ENCODE assay signal across 27 mouse cellular contexts in the genomic region with DNA sequence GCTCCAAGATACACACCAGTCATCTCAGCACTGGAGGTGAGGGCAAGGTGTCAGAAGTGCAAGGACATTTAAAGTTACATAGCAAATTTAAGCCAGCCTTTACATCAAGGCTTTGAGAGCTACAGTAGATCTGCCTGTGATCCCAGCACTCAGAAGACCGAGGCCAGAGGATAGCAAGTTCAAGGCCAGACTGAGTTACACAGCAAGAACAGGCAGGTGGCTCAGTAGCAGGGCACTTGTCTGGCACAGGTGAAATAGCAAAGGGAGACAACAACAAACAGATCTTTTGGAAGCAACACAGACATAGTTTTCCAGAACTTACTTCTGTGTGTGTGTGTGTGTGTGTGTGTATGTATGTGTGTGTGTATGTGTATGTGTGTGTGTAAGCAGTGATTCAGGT. TPM values are rescaled to one million over a fixed set of nuclear protein-coding genes. Genes with fewer than 3 reads are reported as not detected.
DNase-seq lines count a peak whose midpoint lies in the region; ATAC-seq and TF ChIP-seq lines count a peak whose summit lies in the region.
"Had no signal": no experiment of that assay in that cellular context is flagged by ENCODE, and none has a peak within 500 bp of the region (broad histone marks: within the 10 kb centered on the region; RNA-seq: fewer than 3 reads in every experiment).

No protein-coding gene starts in this region.

- peak; percentile 26 for DNase-seq in forebrain, embryonic 11.5 days (ENCODE audit: low spot score)
- DNase-seq in liver, adult 2 months (ENCODE audit: extremely low read depth, low read depth, low spot score), result peak; percentile 56
- DNase-seq in liver, postnatal 0 days, result no peak
- DNase-seq in midbrain, embryonic 11.5 days (ENCODE audit: low spot score, missing footprints), result peak; percentile 57
- DNase-seq in midbrain, embryonic 10.5 days (ENCODE audit: low spot score), result no peak
- DNase-seq: adrenal gland, adult 2 months; adrenal gland, adult 8-10 months; adrenal gland, postnatal 10 days; adrenal gland, postnatal 14 days; adrenal gland, postnatal 25 days; adrenal gland, postnatal 36 days; B cell, adult 2 months; cerebellum, adult 11 months; cerebellum, adult 11-12 months; cerebellum, adult 18-20 months had no signal

- no peaks in the 10 kb centered on the region; the same call in 1 of the 2 replicates for H3K36me3 ChIP-seq in forebrain, embryonic 11.5 days (ENCODE audit: control insufficient read depth, insufficient read depth, low read length)
- peaks cover 21% of the 10 kb centered on the region for H3K36me3 ChIP-seq in forebrain, embryonic 13.5 days (ENCODE audit: poor library complexity, severe bottlenecking)
- no peaks in the 10 kb centered on the region for H3K36me3 ChIP-seq in liver, adult 2 months (ENCODE audit: control insufficient read depth, insufficient read depth, low read length)
- H3K36me3 ChIP-seq in liver, postnatal 0 days (replicated peaks; ENCODE audit: insufficient read depth, low read length), result no peaks in the 10 kb centered on the region; the same call in 1 of the 2 replicates
- H3K36me3 ChIP-seq in midbrain, embryonic 11.5 days (ENCODE audit: control insufficient read depth, insufficient read depth, low read length), result peaks cover 2% of the 10 kb centered on the region; the same call in 1 of the 2 replicates
- H3K36me3 ChIP-seq in midbrain, embryonic 10.5 days, result peaks cover 55% of the 10 kb centered on the region

- ATAC-seq in forebrain, embryonic 11.5 days (replicated peaks; ENCODE audit: low FRiP score), result no peak
- no peak for ATAC-seq in forebrain, embryonic 13.5 days
- ATAC-seq in liver, postnatal 0 days, result no peak
- ATAC-seq in midbrain, embryonic 11.5 days (ENCODE audit: low FRiP score), result no peak
- ATAC-seq: activated CD4-positive, CD25-positive, alpha-beta regulatory T cell, adult 4 months; CD4-positive, CD25-positive, alpha-beta regulatory T cell, adult 4 months; Patski had no signal

- H3K9me3 ChIP-seq in forebrain, embryonic 11.5 days (ENCODE audit: control insufficient read depth, low read length), result no peaks in the 10 kb centered on the region
- no peaks in the 10 kb centered on the region for H3K9me3 ChIP-seq in forebrain, embryonic 13.5 days (replicated peaks)
- no peaks in the 10 kb centered on the region for H3K9me3 ChIP-seq in liver, postnatal 0 days (ENCODE audit: low read length)
- no peaks in the 10 kb centered on the region for H3K9me3 ChIP-seq in midbrain, embryonic 11.5 days (ENCODE audit: control insufficient read depth, low read length)
- H3K9me3 ChIP-seq in midbrain, embryonic 10.5 days (replicated peaks), result no peaks in the 10 kb centered on the region
- H3K9me3 ChIP-seq: G1E had no signal

- TF ChIP-seq EP300 in liver, postnatal 0 days (IDR thresholded peaks at IDR 0.05; ENCODE audit: low read depth), result no peak

- H3K4me3 ChIP-seq in forebrain, embryonic 11.5 days (ENCODE audit: low read depth, low read length), result no peak overlapping the region
- H3K4me3 ChIP-seq in forebrain, embryonic 13.5 days, result no peak overlapping the region
- no peak overlapping the region for H3K4me3 ChIP-seq in liver, adult 2 months (ENCODE audit: insufficient read depth, low read depth, low read length)
- H3K4me3 ChIP-seq in liver, postnatal 0 days (ENCODE audit: low read depth, low read length), result no peak overlapping the region
- H3K4me3 ChIP-seq in midbrain, embryonic 11.5 days (ENCODE audit: low read depth, low read length), result no peak overlapping the region
- no peak overlapping the region for H3K4me3 ChIP-seq in midbrain, embryonic 10.5 days

- no peak overlapping the region for H3K27ac ChIP-seq in forebrain, embryonic 11.5 days (ENCODE audit: low read depth, low read length)
- no peak overlapping the region for H3K27ac ChIP-seq in forebrain, embryonic 13.5 days
- no peak overlapping the region for H3K27ac ChIP-seq in liver, adult 2 months (replicated peaks; ENCODE audit: insufficient read depth, low read depth, low read length)
- no peak overlapping the region for H3K27ac ChIP-seq in liver, postnatal 0 days (ENCODE audit: low read depth)
- no peak overlapping the region for H3K27ac ChIP-seq in midbrain, embryonic 11.5 days (ENCODE audit: low read depth, low read length)
- no peak overlapping the region for H3K27ac ChIP-seq in midbrain, embryonic 10.5 days (replicated peaks)

- WGBS in forebrain, embryonic 11.5 days, result 88% methylated on average over 1 of the region's 1 CpGs
- WGBS in forebrain, embryonic 13.5 days, result 93% methylated on average over 1 of the region's 1 CpGs
- WGBS in liver, adult 2 months, result 21% methylated on average over 1 of the region's 1 CpGs
- WGBS in liver, postnatal 0 days (ENCODE audit: insufficient replicate concordance), result 64% methylated on average over 1 of the region's 1 CpGs
- 96% methylated on average over 1 of the region's 1 CpGs for WGBS in midbrain, embryonic 11.5 days
- WGBS in midbrain, embryonic 10.5 days, result 91% methylated on average over 1 of the region's 1 CpGs

- no peak for TF ChIP-seq CTCF in liver, adult 2 months (IDR thresholded peaks at IDR 0.05; ENCODE audit: low read depth, low read length)
- TF ChIP-seq CTCF in liver, postnatal 0 days (IDR thresholded peaks at IDR 0.05; ENCODE audit: low read depth), result no peak

- no peaks in the 10 kb centered on the region for H3K27me3 ChIP-seq in forebrain, embryonic 11.5 days (ENCODE audit: control insufficient read depth, insufficient read depth, low read length)
- H3K27me3 ChIP-seq in forebrain, embryonic 13.5 days, result no peaks in the 10 kb centered on the region
- no peaks in the 10 kb centered on the region for H3K27me3 ChIP-seq in liver, adult 2 months (ENCODE audit: control insufficient read depth, insufficient read depth, low read length)
- H3K27me3 ChIP-seq in liver, postnatal 0 days (ENCODE audit: insufficient read depth, low read length), result no peaks in the 10 kb centered on the region
- no peaks in the 10 kb centered on the region for H3K27me3 ChIP-seq in midbrain, embryonic 11.5 days (ENCODE audit: control insufficient read depth, insufficient read depth, low read length)
- no peaks in the 10 kb centered on the region for H3K27me3 ChIP-seq in midbrain, embryonic 10.5 days (ENCODE audit: low read depth, poor library complexity, severe bottlenecking)
- H3K27me3 ChIP-seq: CH12.LX, Patski had no signal

- H3K79me2 ChIP-seq in liver, adult 2 months (ENCODE audit: control insufficient read depth, insufficient read depth, low read length), result no peaks in the 10 kb centered on the region; the same call in 1 of the 2 replicates

- H3K4me1 ChIP-seq in forebrain, embryonic 11.5 days (replicated peaks; ENCODE audit: control insufficient read depth, insufficient read depth, low read length), result no peaks in the 10 kb centered on the region
- no peaks in the 10 kb centered on the region for H3K4me1 ChIP-seq in forebrain, embryonic 13.5 days
- no peaks in the 10 kb centered on the region for H3K4me1 ChIP-seq in liver, adult 2 months (ENCODE audit: control insufficient read depth, insufficient read depth, low read length)
- no peaks in the 10 kb centered on the region for H3K4me1 ChIP-seq in liver, postnatal 0 days (ENCODE audit: insufficient read depth)
- H3K4me1 ChIP-seq in midbrain, embryonic 11.5 days (ENCODE audit: control insufficient read depth, insufficient read depth, low read length), result no peaks in the 10 kb centered on the region
- no peaks in the 10 kb centered on the region for H3K4me1 ChIP-seq in midbrain, embryonic 10.5 days

- no peak for TF ChIP-seq POLR2A in liver, adult 2 months (IDR thresholded peaks at IDR 0.05; ENCODE audit: extremely low read depth, insufficient read depth, low read length)

- no peak overlapping the region for H3K4me2 ChIP-seq in forebrain, embryonic 11.5 days (ENCODE audit: low read depth, low read length, severe bottlenecking)
- no peak overlapping the region for H3K4me2 ChIP-seq in forebrain, embryonic 13.5 days
- no peak overlapping the region for H3K4me2 ChIP-seq in liver, postnatal 0 days (ENCODE audit: low read depth, low read length)
- H3K4me2 ChIP-seq in midbrain, embryonic 11.5 days, result no peak overlapping the region

- no peak overlapping the region for H3K9ac ChIP-seq in forebrain, embryonic 11.5 days (ENCODE audit: low read length)
- H3K9ac ChIP-seq in forebrain, embryonic 13.5 days, result no peak overlapping the region
- H3K9ac ChIP-seq in liver, adult 2 months (ENCODE audit: low read depth, low read length), result no peak overlapping the region
- no peak overlapping the region for H3K9ac ChIP-seq in liver, postnatal 0 days (replicated peaks)
- no peak overlapping the region for H3K9ac ChIP-seq in midbrain, embryonic 11.5 days (ENCODE audit: low read length)

RNA-seq across cellular contexts. Expression of a gene that starts 6.7 kb away (rescaled TPM):
- 34.6 and 35.3 TPM in 2 replicates for polyA plus RNA-seq in forebrain, embryonic 11.5 days (2014; fragmentation: Nextera tagmentation; extraction: Ambion mirVana)
- polyA plus RNA-seq in forebrain, embryonic 13.5 days (2015; fragmentation: Nextera tagmentation; extraction: Ambion mirVana), result 35.2 and 38.1 TPM in 2 replicates
- 3.1 and 4.9 TPM in 2 replicates for total RNA-seq in liver, adult 2 months (2014; rRNA removed)
- polyA plus RNA-seq in liver, adult 2 months (2012; rRNA removed), result 10.6 and 12.1 TPM in 2 replicates
- 5.6 and 7.7 TPM in 2 replicates for polyA plus RNA-seq in liver, postnatal 0 days (2015; fragmentation: Nextera tagmentation; extraction: Ambion mirVana)
- polyA plus RNA-seq in midbrain, embryonic 11.5 days (2014; fragmentation: Nextera tagmentation; extraction: Ambion mirVana), result 26.3 and 27.2 TPM in 2 replicates
- polyA plus RNA-seq in midbrain, embryonic 10.5 days (2016; fragmentation: Nextera tagmentation; extraction: Ambion mirVana), result 41.6 and 42.8 TPM in 2 replicates

RNA-seq across cellular contexts. Expression of a gene that starts 19.0 kb away (rescaled TPM):
- polyA plus RNA-seq in forebrain, embryonic 11.5 days (2014; fragmentation: Nextera tagmentation; extraction: Ambion mirVana), result 2.7 and 3.8 TPM in 2 replicates
- polyA plus RNA-seq in forebrain, embryonic 13.5 days (2015; fragmentation: Nextera tagmentation; extraction: Ambion mirVana), result 3.8 and 5.2 TPM in 2 replicates
- total RNA-seq in liver, adult 2 months (2014; rRNA removed), result 0.09 and 0.27 TPM in 2 replicates
- not detected in 2 replicates for polyA plus RNA-seq in liver, adult 2 months (2012; rRNA removed)
- 0.42 and 0.45 TPM in 2 replicates for polyA plus RNA-seq in liver, postnatal 0 days (2015; fragmentation: Nextera tagmentation; extraction: Ambion mirVana)
- 2.2 and 2.7 TPM in 2 replicates for polyA plus RNA-seq in midbrain, embryonic 11.5 days (2014; fragmentation: Nextera tagmentation; extraction: Ambion mirVana)
- polyA plus RNA-seq in midbrain, embryonic 10.5 days (2016; fragmentation: Nextera tagmentation; extraction: Ambion mirVana), result 2.5 and 3.5 TPM in 2 replicates
- polyA plus RNA-seq: G1E had no signal

RNA-seq across cellular contexts. Expression of a gene that starts 20.4 kb away (rescaled TPM):
- 601 and 640 TPM in 2 replicates for polyA plus RNA-seq in forebrain, embryonic 11.5 days (2014; fragmentation: Nextera tagmentation; extraction: Ambion mirVana)
- 454 and 497 TPM in 2 replicates for polyA plus RNA-seq in forebrain, embryonic 13.5 days (2015; fragmentation: Nextera tagmentation; extraction: Ambion mirVana)
- 129 and 150 TPM in 2 replicates for total RNA-seq in liver, adult 2 months (2014; rRNA removed)
- 99.8 and 146 TPM in 2 replicates for polyA plus RNA-seq in liver, adult 2 months (2012; rRNA removed)
- 79.9 and 80.2 TPM in 2 replicates for polyA plus RNA-seq in liver, postnatal 0 days (2015; fragmentation: Nextera tagmentation; extraction: Ambion mirVana)
- polyA plus RNA-seq in midbrain, embryonic 11.5 days (2014; fragmentation: Nextera tagmentation; extraction: Ambion mirVana), result 559 and 584 TPM in 2 replicates
- polyA plus RNA-seq in midbrain, embryonic 10.5 days (2016; fragmentation: Nextera tagmentation; extraction: Ambion mirVana), result 652 and 727 TPM in 2 replicates

RNA-seq across cellular contexts. Expression of a gene that starts 42.8 kb away (rescaled TPM):
- not detected in 2 replicates for polyA plus RNA-seq in forebrain, embryonic 11.5 days (2014; fragmentation: Nextera tagmentation; extraction: Ambion mirVana)
- polyA plus RNA-seq in forebrain, embryonic 13.5 days (2015; fragmentation: Nextera tagmentation; extraction: Ambion mirVana), result not detected in 2 replicates
- total RNA-seq in liver, adult 2 months (2014; rRNA removed), result not detected in 2 replicates
- not detected in 2 replicates for polyA plus RNA-seq in liver, adult 2 months (2012; rRNA removed)
- polyA plus RNA-seq in liver, postnatal 0 days (2015; fragmentation: Nextera tagmentation; extraction: Ambion mirVana), result not detected in 2 replicates
- polyA plus RNA-seq in midbrain, embryonic 11.5 days (2014; fragmentation: Nextera tagmentation; extraction: Ambion mirVana), result not detected in 2 replicates
- not detected in 2 replicates for polyA plus RNA-seq in midbrain, embryonic 10.5 days (2016; fragmentation: Nextera tagmentation; extraction: Ambion mirVana)
- total RNA-seq: adrenal gland, adult 18-20 months; adrenal gland, adult 2 months; adrenal gland, adult 8-10 months; adrenal gland, postnatal 10 days; adrenal gland, postnatal 14 days; adrenal gland, postnatal 25 days; adrenal gland, postnatal 36 days; adrenal gland, postnatal 4 days; CH12.LX; ES-E14; G1E; MEL had no signal
- polyA plus RNA-seq: activated CD4-positive, CD25-positive, alpha-beta regulatory T cell, adult 4 months; adrenal gland, adult 2 months; brain, embryonic 14.5 days; C2C12; CD4-positive, CD25-positive, alpha-beta regulatory T cell, adult 4 months; G1E; Patski had no signal

RNA-seq across cellular contexts. Expression of a gene that starts 42.8 kb away (rescaled TPM):
- 0.51 and 0.84 TPM in 2 replicates for polyA plus RNA-seq in forebrain, embryonic 11.5 days (2014; fragmentation: Nextera tagmentation; extraction: Ambion mirVana)
- 1.0 and 1.2 TPM in 2 replicates for polyA plus RNA-seq in forebrain, embryonic 13.5 days (2015; fragmentation: Nextera tagmentation; extraction: Ambion mirVana)
- total RNA-seq in liver, adult 2 months (2014; rRNA removed), result not detected in 2 replicates
- polyA plus RNA-seq in liver, adult 2 months (2012; rRNA removed), result not detected in 2 replicates
- polyA plus RNA-seq in liver, postnatal 0 days (2015; fragmentation: Nextera tagmentation; extraction: Ambion mirVana), result not detected in 2 replicates
- 0.25 and 0.44 TPM in 2 replicates for polyA plus RNA-seq in midbrain, embryonic 11.5 days (2014; fragmentation: Nextera tagmentation; extraction: Ambion mirVana)
- 0.56 and 0.66 TPM in 2 replicates for polyA plus RNA-seq in midbrain, embryonic 10.5 days (2016; fragmentation: Nextera tagmentation; extraction: Ambion mirVana)
- total RNA-seq: adrenal gland, adult 18-20 months; adrenal gland, adult 2 months; adrenal gland, adult 8-10 months; adrenal gland, postnatal 10 days; adrenal gland, postnatal 14 days; adrenal gland, postnatal 25 days; adrenal gland, postnatal 36 days; adrenal gland, postnatal 4 days; CH12.LX; ES-E14; MEL had no signal
- polyA plus RNA-seq: activated CD4-positive, CD25-positive, alpha-beta regulatory T cell, adult 4 months; adrenal gland, adult 2 months; CD4-positive, CD25-positive, alpha-beta regulatory T cell, adult 4 months; G1E had no signal

Comparison
In these comparisons a context has a peak if more than half of its experiments do, and no peak if none do; other contexts are left out.
1. DNase-seq: peak in forebrain, embryonic 11.5 days (single experiment), liver, adult 2 months (single experiment) and midbrain, embryonic 11.5 days (single experiment); none in liver, postnatal 0 days (single experiment) and midbrain, embryonic 10.5 days (single experiment).